Mouse (Mus musculus) CH12.LX (cell line): ENCODE data around the gene Gjd3. TPM values are rescaled to one million over a fixed set of nuclear protein-coding genes. Genes with fewer than 3 reads are reported as not detected.

ENCODE experiments used
- DNase-seq: peaks from one replicate; pipeline ENCODE4 v3.0.0-alpha.2; 2013; ENCODE audit errors: extremely low read depth
- H3K27ac ChIP-seq: 2 replicates; pipeline ENCODE4 v1.5.1; 2012; ENCODE audit warnings: low read depth, mild to moderate bottlenecking, control low read depth, moderate library complexity; ENCODE audit not compliant: insufficient read depth
- H3K27me3 ChIP-seq: replicated peaks from 2 replicates; pipeline ENCODE3; 2012; ENCODE audit warnings: inconsistent platforms
- H3K36me3 ChIP-seq, 2 experiments: replicated peaks in 1 of 2; 2 replicates each; pipeline versions ENCODE3 to v1.6.1; 2012; ENCODE audit warnings: inconsistent platforms in 1 of 2, low read length in 1 of 2, mild to moderate bottlenecking in 1 of 2, mixed read lengths in 1 of 2, moderate library complexity in 1 of 2; ENCODE audit not compliant: control insufficient read depth in 1 of 2, insufficient read depth in 1 of 2
- H3K4me1 ChIP-seq, 2 experiments: 2 replicates each; pipeline ENCODE4 v1.6.1; 2012; ENCODE audit warnings: inconsistent platforms in 1 of 2, moderate library complexity in 1 of 2; ENCODE audit not compliant: insufficient read depth in 2 of 2, control insufficient read depth in 1 of 2
- H3K4me2 ChIP-seq: 2 replicates; pipeline ENCODE4 v1.6.1; 2012; ENCODE audit warnings: low read depth, mild to moderate bottlenecking, control low read depth; ENCODE audit not compliant: poor library complexity, insufficient read depth, severe bottlenecking
- H3K4me3 ChIP-seq, 3 experiments: fragments of 150-350 bp in 1 of 3; sonication (generic) in 1 of 3; replicated peaks in 1 of 3; 2 replicates each; pipeline versions ENCODE3 to v1.5.1; 2011 to 2012; ENCODE audit warnings: low read depth in 2 of 3, low read length in 2 of 3, mild to moderate bottlenecking in 2 of 3, moderate library complexity in 2 of 3, control low read depth in 1 of 3, improper control_type of control experiment in 1 of 3, inconsistent platforms in 1 of 3, mixed read lengths in 1 of 3; ENCODE audit not compliant: poor library complexity in 1 of 3
- H3K79me2 ChIP-seq: replicated peaks from 2 replicates; pipeline ENCODE4 v1.6.1; 2012; ENCODE audit warnings: mild to moderate bottlenecking, moderate library complexity; ENCODE audit not compliant: control insufficient read depth, poor library complexity, insufficient read depth, severe bottlenecking; ENCODE audit errors: extremely low read depth
- H3K9ac ChIP-seq: 2 replicates; pipeline ENCODE4 v1.6.1; 2012; ENCODE audit warnings: low read depth, mild to moderate bottlenecking, control low read depth, moderate library complexity; ENCODE audit not compliant: insufficient read depth
- H3K9me3 ChIP-seq: replicated peaks from 2 replicates; pipeline ENCODE3; 2012; ENCODE audit warnings: low read length, inconsistent platforms, mixed read lengths
- BHLHE40 ChIP-seq: IDR thresholded peaks from 2 replicates; pipeline ENCODE4 v1.6.1; 2011; ENCODE audit warnings: mild to moderate bottlenecking, low read depth, low read length, improper control_type of control experiment
- CHD1 ChIP-seq: IDR thresholded peaks from 2 replicates; pipeline ENCODE4 v1.6.1; 2012; ENCODE audit warnings: low read depth, low read length, improper control_type of control experiment, inconsistent platforms
- CHD2 ChIP-seq: IDR thresholded peaks from 2 replicates; pipeline ENCODE4 v1.6.1; 2011; ENCODE audit warnings: low read length, improper control_type of control experiment
- CTCF ChIP-seq, 2 experiments: IDR thresholded peaks in 1 of 2; conservative IDR thresholded peaks in 1 of 2; 2 replicates each; pipeline ENCODE4 v1.5.1; 2011 to 2012; ENCODE audit warnings: low read depth in 2 of 2, low read length in 2 of 2, improper control_type of control experiment in 1 of 2, inconsistent platforms in 1 of 2, mild to moderate bottlenecking in 1 of 2, moderate library complexity in 1 of 2
- E2F4 ChIP-seq: IDR thresholded peaks from 2 replicates; pipeline ENCODE4 v1.6.1; 2011; ENCODE audit warnings: low read depth, low read length, improper control_type of control experiment; ENCODE audit not compliant: insufficient replicate concordance
- EP300 ChIP-seq: IDR thresholded peaks from 2 replicates; pipeline ENCODE4 v1.6.1; 2011; ENCODE audit warnings: low read length, improper control_type of control experiment
- IRF4 ChIP-seq: IDR thresholded peaks from 2 replicates; pipeline ENCODE4 v1.6.1; 2014; ENCODE audit warnings: low read depth, mild to moderate bottlenecking, inconsistent platforms, low read length, improper control_type of control experiment
- JUN ChIP-seq: IDR thresholded peaks from 2 replicates; pipeline ENCODE4 v1.6.1; 2011; ENCODE audit warnings: low read depth, mild to moderate bottlenecking, low read length, improper control_type of control experiment, moderate library complexity; ENCODE audit not compliant: insufficient read depth
- KAT2A ChIP-seq: IDR thresholded peaks from 2 replicates; pipeline ENCODE4 v1.6.1; 2012; ENCODE audit warnings: low read length, improper control_type of control experiment, inconsistent platforms; ENCODE audit not compliant: insufficient replicate concordance
- MAX ChIP-seq: IDR thresholded peaks from 2 replicates; pipeline ENCODE4 v1.6.1; 2011; ENCODE audit warnings: low read length, improper control_type of control experiment
- MAZ ChIP-seq: IDR thresholded peaks from 2 replicates; pipeline ENCODE4 v1.6.1; 2012; ENCODE audit warnings: low read depth, mild to moderate bottlenecking, inconsistent platforms, low read length, improper control_type of control experiment, moderate library complexity
- MXI1 ChIP-seq: IDR thresholded peaks from 2 replicates; pipeline ENCODE4 v1.6.1; 2011; ENCODE audit warnings: mild to moderate bottlenecking, low read depth, low read length, improper control_type of control experiment
- NELFE ChIP-seq: IDR thresholded peaks from 2 replicates; pipeline ENCODE4 v1.6.1; 2011; ENCODE audit warnings: low read depth, low read length, improper control_type of control experiment
- NRF1 ChIP-seq: IDR thresholded peaks from 2 replicates; pipeline ENCODE4 v1.6.1; 2014; ENCODE audit warnings: low read depth, mild to moderate bottlenecking, inconsistent platforms, low read length, improper control_type of control experiment, moderate library complexity
- PAX5 ChIP-seq: IDR thresholded peaks from 2 replicates; pipeline ENCODE4 v1.6.1; 2012; ENCODE audit warnings: low read length, inconsistent platforms, mixed read lengths
- POLR2A ChIP-seq: IDR thresholded peaks from 2 replicates; pipeline ENCODE4 v1.6.1; 2011; ENCODE audit warnings: low read depth, mild to moderate bottlenecking, improper control_type of control experiment, low read length
- POLR2AphosphoS2 ChIP-seq: IDR thresholded peaks from 2 replicates; pipeline ENCODE4 v1.6.1; 2011; ENCODE audit warnings: low read depth, low read length, improper control_type of control experiment
- RCOR1 ChIP-seq: conservative IDR thresholded peaks from 2 replicates; pipeline ENCODE4 v1.6.1; 2012; ENCODE audit warnings: low read depth, mild to moderate bottlenecking, inconsistent platforms, low read length, improper control_type of control experiment
- SMC3 ChIP-seq: IDR thresholded peaks from 2 replicates; pipeline ENCODE4 v1.6.1; 2011; ENCODE audit warnings: low read depth, low read length, improper control_type of control experiment
- TBP ChIP-seq: conservative IDR thresholded peaks from 2 replicates; pipeline ENCODE4 v1.6.1; 2011; ENCODE audit warnings: low read depth, low read length, improper control_type of control experiment
- UBTF ChIP-seq: IDR thresholded peaks from 2 replicates; pipeline ENCODE4 v1.6.1; 2012; ENCODE audit warnings: low read depth, mild to moderate bottlenecking, inconsistent platforms, low read length, improper control_type of control experiment, moderate library complexity
- USF1 ChIP-seq: IDR thresholded peaks from 2 replicates; pipeline ENCODE4 v1.6.1; 2014; ENCODE audit warnings: low read depth, mild to moderate bottlenecking, inconsistent platforms, low read length, improper control_type of control experiment
- USF2 ChIP-seq: conservative IDR thresholded peaks from 2 replicates; pipeline ENCODE4 v1.6.1; 2011; ENCODE audit warnings: low read depth, low read length, improper control_type of control experiment
- ZC3H11A ChIP-seq: IDR thresholded peaks from 2 replicates; pipeline ENCODE4 v1.6.1; 2012; ENCODE audit warnings: low read depth, mild to moderate bottlenecking, inconsistent platforms, low read length, improper control_type of control experiment
- ZKSCAN1 ChIP-seq: IDR thresholded peaks from 2 replicates; pipeline ENCODE4 v1.6.1; 2012; ENCODE audit warnings: low read depth, inconsistent platforms, low read length, improper control_type of control experiment, borderline replicate concordance
- ZNF384 ChIP-seq: IDR thresholded peaks from 2 replicates; pipeline ENCODE4 v1.6.1; 2012; ENCODE audit warnings: low read depth, low read length, improper control_type of control experiment, inconsistent platforms
- dilution Hi-C: fragments of 300-500 bp; cut with MboI; formaldehyde crosslinking; loops from 2 replicates; pipeline ENCODE4 v1.14.3; 2020; ENCODE audit warnings: low sequenced_read_pairs; ENCODE audit not compliant: extremely low pct_unique_long_range_greater_than_20kb, extremely low pct_ligation_motif_present
- in situ Hi-C: fragments of 300-500 bp; cut with MboI; formaldehyde crosslinking; loops from 3 replicates; pipeline ENCODE4 v1.14.3; 2019; ENCODE audit warnings: low sequenced_read_pairs, low pct_ligation_motif_present, low pct_unique_long_range_greater_than_20kb, mixed read lengths
- polyA plus RNA-seq: library from polyadenylated mRNA; unstranded; fragments of >175 nt; gene quantifications from 2 replicates; pipeline ENCODE4 v1.2.1, GENCODE M21; 2012; ENCODE audit warnings: low read depth; ENCODE audit not compliant: insufficient read length
- total RNA-seq, 2 experiments: library from RNA; depleted of rRNA; stranded (reverse); fragments of 300-350 nt in 1 of 2; fragments of >200 nt in 1 of 2; gene quantifications; 2 replicates each; pipeline ENCODE4 v1.2.3; 2012 to 2014

Gjd3 gene
- total and polyA plus RNA-seq, 3 experiments, result 0.47 TPM; not detected in 2

GRCm38 (mm10) chr11:99023500-99024467 lies 41.0 kb upstream of the Gjd3 start, which contains the start of gene Top2a (continued):
- peak; percentile 96 for TF ChIP-seq POLR2AphosphoS2

GRCm38 (mm10) chr11:99023094-99023493 lies 40.3 kb upstream of the Gjd3 start:
- peaks cover 59% of the 10 kb centered on the region for H3K79me2 ChIP-seq
- dilution Hi-C loops (no loop called here), in situ Hi-C loops (loop anchor here (5.0 kb wide), 1 partner anchor 106 kb away; no protein-coding TSS in a partner anchor)
- H3K9me3 ChIP-seq, result no peaks in the 10 kb centered on the region
- no peaks in the 10 kb centered on the region for H3K27me3 ChIP-seq
- peak overlapping the region; percentile 33; the same call in 1 of the 2 replicates for H3K27ac ChIP-seq
- H3K4me3 ChIP-seq, result peak overlapping the region; percentile 71 to 98 (median 75)
- peak; percentile 41 for DNase-seq
- TF ChIP-seq EP300 (no peak), UBTF (no peak), CHD2 (no peak), POLR2A (no peak), JUN (no peak), ZNF384 (peak; percentile 52), MAZ (no peak), BHLHE40 (peak; percentile 56; the same call in 1 of the 2 replicates), USF2 (no peak), USF1 (no peak), RCOR1 (no peak), ZKSCAN1 (no peak), CTCF (conservative IDR thresholded peaks at IDR 0.05 in 1 of 2, IDR thresholded peaks at IDR 0.05 in 1 of 2; ENCODE audit: low read depth in 2 of 2, low read length in 2 of 2) (no peak), NRF1 (no peak)
- peaks cover 4 to 44% of the 10 kb centered on the region in 2 experiments for H3K4me1 ChIP-seq
- peak overlapping the region; percentile 86 for H3K9ac ChIP-seq
- H3K36me3 ChIP-seq, result peaks cover 27 to 44% of the 10 kb centered on the region in 2 experiments
- peak overlapping the region; percentile 66 for H3K4me2 ChIP-seq

DNA sequence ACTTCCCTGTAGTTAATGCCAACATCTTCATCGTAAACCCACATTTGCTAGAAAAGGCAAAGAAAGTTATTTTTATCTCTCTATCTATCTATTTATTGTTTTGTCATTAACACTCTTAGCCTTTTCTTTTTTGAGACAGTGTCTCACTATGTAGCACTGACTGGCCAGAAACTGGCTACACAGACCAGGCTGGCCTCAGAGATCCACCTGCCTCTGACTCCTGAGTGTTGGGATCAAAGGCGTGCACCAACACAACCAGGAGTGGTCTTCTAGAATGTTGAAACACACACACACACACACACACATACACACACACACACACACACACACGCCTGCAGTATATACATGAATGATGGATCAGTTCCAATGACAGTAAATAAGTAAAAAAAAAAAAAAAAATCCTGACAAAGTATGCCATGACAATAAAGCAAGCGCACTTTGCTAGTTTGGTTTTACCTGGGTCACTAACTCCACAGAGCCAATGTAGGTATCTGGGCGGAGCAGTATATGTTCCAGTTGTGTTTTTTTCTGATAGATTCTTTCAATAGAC lies 39.6 kb upstream of the Gjd3 start:
- H3K4me1 ChIP-seq, result peaks cover 4 to 49% of the 10 kb centered on the region in 2 experiments
- peak overlapping the region; percentile 71 to 98 (median 75) for H3K4me3 ChIP-seq
- dilution Hi-C loops, result no loop called here
- H3K9ac ChIP-seq, result peak overlapping the region; percentile 86
- H3K79me2 ChIP-seq, result peaks cover 64% of the 10 kb centered on the region
- no peaks in the 10 kb centered on the region for H3K27me3 ChIP-seq
- no peak for DNase-seq
- H3K4me2 ChIP-seq, result peak overlapping the region; percentile 97
- in situ Hi-C loops, result loop anchor here (5.0 kb wide), 1 partner anchor 105 kb away; no protein-coding TSS in a partner anchor
- H3K9me3 ChIP-seq, result no peaks in the 10 kb centered on the region
- peaks cover 33 to 50% of the 10 kb centered on the region in 2 experiments for H3K36me3 ChIP-seq
- H3K27ac ChIP-seq, result no peak overlapping the region
- TF ChIP-seq SMC3 (no peak), MXI1 (peak; percentile 80), MAX (no peak), JUN (no peak), ZC3H11A (no peak), NELFE (no peak), POLR2AphosphoS2 (peak; percentile 79), EP300 (no peak), ZKSCAN1 (no peak), NRF1 (no peak), KAT2A (no peak), E2F4 (no peak), TBP (no peak), CTCF (conservative IDR thresholded peaks at IDR 0.05 in 1 of 2, IDR thresholded peaks at IDR 0.05 in 1 of 2; ENCODE audit: low read depth in 2 of 2, low read length in 2 of 2) (no peak), MAZ (no peak), USF1 (no peak), UBTF (no peak), PAX5 (no peak), IRF4 (no peak), CHD1 (peak; percentile 68)
